In the genomic region with DNA sequence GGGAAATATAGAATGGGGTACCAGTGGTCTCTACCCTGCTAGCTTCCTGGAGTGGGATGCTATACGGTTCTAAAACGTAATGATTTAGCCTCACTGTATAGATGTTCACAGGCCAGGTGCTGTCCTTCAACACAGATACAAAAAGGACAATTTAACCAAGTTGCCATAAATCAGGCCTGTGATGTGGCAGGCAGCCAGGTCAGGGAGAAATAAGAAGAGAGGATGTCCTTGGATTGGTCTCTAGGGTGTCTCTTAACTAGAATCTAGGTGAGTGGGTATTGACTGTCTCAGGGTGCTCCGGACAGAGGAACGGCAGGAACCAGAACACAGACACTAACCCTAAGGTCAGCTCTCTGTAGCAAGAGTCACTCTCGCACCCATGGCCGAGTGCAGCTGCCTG, we compare ENCODE assay signal across 27 mouse cellular contexts. TPM values are rescaled to one million over a fixed set of nuclear protein-coding genes. Genes with fewer than 3 reads are reported as not detected.
"Had no signal": no experiment of that assay in that cellular context is flagged by ENCODE, and none has a peak within 500 bp of the region (broad histone marks: within the 10 kb centered on the region; RNA-seq: fewer than 3 reads in every experiment).

No protein-coding gene starts in this region.

- H3K4me3 ChIP-seq: layer of hippocampus, adult 2 months; left cerebral cortex, adult 2 months; liver, embryonic 13.5 days had no signal

- H3K27me3 ChIP-seq: liver, embryonic 13.5 days had no signal

- H3K9ac ChIP-seq: liver, embryonic 13.5 days had no signal

- H3K9me3 ChIP-seq: liver, embryonic 13.5 days had no signal

- H3K27ac ChIP-seq: layer of hippocampus, adult 2 months; left cerebral cortex, adult 2 months; liver, embryonic 13.5 days had no signal

- DNase-seq: kidney, postnatal 25 days; layer of hippocampus, adult 9-11 months; liver, embryonic 13.5 days; lung, adult 2 months; lung, postnatal 14 days; lung, postnatal 4 days; midbrain, embryonic 14.5 days; thymus, postnatal 25 days had no signal

- H3K4me2 ChIP-seq: liver, embryonic 13.5 days; midbrain, embryonic 11.5 days had no signal

RNA-seq across cellular contexts. Expression of gene Birc7, which starts 6.1 kb away (rescaled TPM):
- total RNA-seq: layer of hippocampus, adult 2 months; left cerebral cortex, postnatal 10 days; left cerebral cortex, postnatal 36 days; liver, adult 2 months; megakaryocyte progenitor cell, adult 5-6 weeks; megakaryocyte-erythroid progenitor cell, adult 5-6 weeks; midbrain, postnatal 0 days had no signal
- polyA plus RNA-seq: kidney, embryonic 16.5 days; large intestine, adult 2 months; limb, embryonic 11.5 days; limb, embryonic 14.5 days; liver, adult 2 months; liver, embryonic 13.5 days; liver, embryonic 16.5 days; lung, adult 2 months; lung, embryonic 16.5 days; small intestine, adult 2 months; spleen, adult 2 months; stomach, embryonic 16.5 days; testis, adult 2 months had no signal

RNA-seq across cellular contexts. Expression of gene Nkain4, which starts 31.8 kb away (rescaled TPM):
- total RNA-seq: megakaryocyte progenitor cell, adult 5-6 weeks; megakaryocyte-erythroid progenitor cell, adult 5-6 weeks had no signal
